Mouse (Mus musculus) small intestine, adult 10 weeks (tissue): ENCODE data around the gene Cyp4a31. TPM values are rescaled to one million over a fixed set of nuclear protein-coding genes. Genes with fewer than 3 reads are reported as not detected.

ENCODE experiments used
- polyA plus RNA-seq: library from polyadenylated mRNA; stranded (reverse); fragments of 350-450 nt; fragmentation: Illumina TruSeq; extraction: RNeasy Lipid Tissue Mini Kit (QIAGEN cat#74804); gene quantifications from one replicate; pipeline ENCODE4 v1.2.3, GENCODE M21; 2014; ENCODE audit warnings: low replicate concordance

The Cyp4a31 gene
- 0.19 TPM for polyA plus RNA-seq

GRCm38 (mm10) chr4:115563401-115563800 lies at the start of gene Cyp4a31:
Gene Cyp4a31 (plus strand): TSS chr4:115563649.

GRCm38 (mm10) chr4:115518000-115518399 lies 45.4 kb upstream of the Cyp4a31 start, which contains the start of gene Cyp4a10:
Gene Cyp4a10 (plus strand): TSS chr4:115518264.

GRCm38 (mm10) chr4:115600611-115601010 lies 37.2 kb downstream of the Cyp4a31 start, which contains the start of gene Cyp4a32:
Gene Cyp4a32 (plus strand): TSS chr4:115600969.

Other genes with a start within 250 kb of the Cyp4a31 start
- not detected for gene Cyp4a12b, start 152.0 kb upstream of the Cyp4a31 start, polyA plus RNA-seq
- not detected for gene Cyp4a30b, start 111.0 kb upstream of the Cyp4a31 start, polyA plus RNA-seq
- not detected for gene Cyp4a14, start 67.5 kb upstream of the Cyp4a31 start, polyA plus RNA-seq
- 16.8 TPM for gene Cyp4a10, start 45.4 kb upstream of the Cyp4a31 start, polyA plus RNA-seq
- gene Cyp4a32, start 37.3 kb downstream of the Cyp4a31 start, polyA plus RNA-seq: 0.71 TPM
- 99.5 TPM for gene Cyp4b1, start 84.1 kb downstream of the Cyp4a31 start, polyA plus RNA-seq
- gene Efcab14, start 174.1 kb downstream of the Cyp4a31 start, polyA plus RNA-seq: 103 TPM
- gene Tex38, start 217.4 kb downstream of the Cyp4a31 start, polyA plus RNA-seq: not detected
- gene Atpaf1, start 221.2 kb downstream of the Cyp4a31 start, polyA plus RNA-seq: 166 TPM